Mouse (Mus musculus) kidney, embryonic 14.5 days (tissue): Measurements from ENCODE around the gene Dnajb4. TPM values are rescaled to one million over a fixed set of nuclear protein-coding genes. Genes with fewer than 3 reads are reported as not detected.

Experiments used
- ATAC-seq: fragments of 200-750 bp; cut with Nextera tagmentation; 2 replicates; pipeline ENCODE4 v1.8.0; 2017; ENCODE audit warnings: moderate number of reproducible peaks, mild to moderate bottlenecking, moderate TSS enrichment, moderate library complexity; ENCODE audit not compliant: low FRiP score, low TSS enrichment
- H3K27ac ChIP-seq: fragments of 300-500 bp; sonication (generic); 2 replicates; pipeline ENCODE4 v1.5.1; 2014; ENCODE audit warnings: low read depth, mild to moderate bottlenecking, low read length, moderate library complexity, mixed read lengths
- H3K27me3 ChIP-seq: fragments of 300-500 bp; sonication (generic); 2 replicates; pipeline ENCODE4 v1.6.1; 2014; ENCODE audit warnings: mild to moderate bottlenecking, low read length; ENCODE audit not compliant: control insufficient read depth, insufficient read depth
- H3K36me3 ChIP-seq: fragments of 300-500 bp; sonication (generic); 2 replicates; pipeline ENCODE4 v1.6.1; 2014; ENCODE audit warnings: low read length, mixed read lengths; ENCODE audit not compliant: control insufficient read depth, insufficient read depth
- H3K4me1 ChIP-seq: fragments of 300-500 bp; sonication (generic); 2 replicates; pipeline ENCODE4 v1.6.1; 2014; ENCODE audit warnings: low read length, mixed read lengths; ENCODE audit not compliant: control insufficient read depth, insufficient read depth
- H3K4me2 ChIP-seq: fragments of 300-500 bp; sonication (generic); replicated peaks from 2 replicates; pipeline ENCODE4 v1.6.1; 2014; ENCODE audit warnings: low read depth, mild to moderate bottlenecking, low read length
- H3K4me3 ChIP-seq: fragments of 300-500 bp; sonication (generic); 2 replicates; pipeline ENCODE4 v1.5.1; 2014; ENCODE audit warnings: mild to moderate bottlenecking, low read length
- H3K9ac ChIP-seq: fragments of 300-500 bp; sonication (generic); 2 replicates; pipeline ENCODE4 v1.6.1; 2014; ENCODE audit warnings: low read depth, mild to moderate bottlenecking, low read length, moderate library complexity
- H3K9me3 ChIP-seq: fragments of 300-500 bp; sonication (generic); 2 replicates; pipeline ENCODE4 v1.6.1; 2016; ENCODE audit warnings: low read length; ENCODE audit not compliant: control insufficient read depth
- WGBS: fragments of 180-500 bp; shearing (Covaris S2); extraction: QIAGEN DNeasy Blood & Tissue Kit; methylation state at CpG from one replicate; pipeline ENCODE4 v1.1.7; 2014; 5-methylcytosine and 5-hydroxymethylcytosine counted together
- polyA plus RNA-seq: library from polyadenylated mRNA; unstranded; fragments of >200 nt; fragmentation: Nextera tagmentation; extraction: Ambion mirVana; gene quantifications from 2 replicates; pipeline ENCODE4 v1.2.1, GENCODE M21; 2014

The Dnajb4 gene
- polyA plus RNA-seq, 1 experiment from 2014 or later: 26.2 TPM

- ATAC-seq: no peak
- Histone ChIP-seq H3K4me3 (no peak overlapping the region), H3K4me1 (no peaks in the 10 kb centered on the region), H3K4me2 (no peak overlapping the region), H3K27ac (no peak overlapping the region), H3K9ac (no peak overlapping the region), H3K27me3 (no peaks in the 10 kb centered on the region), H3K36me3 (no peaks in the 10 kb centered on the region), H3K9me3 (no peaks in the 10 kb centered on the region)
Measured at GRCm38 (mm10) chr3:152159321-152159720, 50.8 kb downstream of the Dnajb4 start.

GRCm38 (mm10) chr3:152158344-152159291 is 51.5 kb downstream of the Dnajb4 start:
- no peak overlapping the region for H3K27ac ChIP-seq
- 81% methylated on average over 10 of the region's 10 CpGs for WGBS

GRCm38 (mm10) chr3:152156816-152157496 is 53.1 kb downstream of the Dnajb4 start:
- ATAC-seq: peak; percentile 73; the same call in 1 of the 2 replicates
- WGBS: 48% methylated on average over 23 of the region's 23 CpGs
- peak overlapping the region; percentile 19; the same call in 1 of the 2 replicates for H3K4me2 ChIP-seq
- no peak overlapping the region for H3K4me3 ChIP-seq
- H3K9ac ChIP-seq: no peak overlapping the region
- H3K36me3 ChIP-seq: no peaks in the 10 kb centered on the region
- H3K27ac ChIP-seq: no peak overlapping the region
- H3K9me3 ChIP-seq: no peaks in the 10 kb centered on the region
- no peaks in the 10 kb centered on the region for H3K27me3 ChIP-seq
- H3K4me1 ChIP-seq: no peaks in the 10 kb centered on the region

More at GRCm38 (mm10) chr3:152158344-152159291, 51.5 kb downstream of the Dnajb4 start:
- Histone ChIP-seq H3K27me3 (no peaks in the 10 kb centered on the region), H3K9me3 (no peaks in the 10 kb centered on the region), H3K36me3 (no peaks in the 10 kb centered on the region), H3K4me3 (no peak overlapping the region), H3K4me2 (no peak overlapping the region), H3K4me1 (no peaks in the 10 kb centered on the region), H3K9ac (no peak overlapping the region)
- no peak for ATAC-seq

GRCm38 (mm10) chr3:152155296-152155948 is 54.7 kb downstream of the Dnajb4 start:
- H3K36me3 ChIP-seq: no peaks in the 10 kb centered on the region
- H3K4me2 ChIP-seq: no peak overlapping the region
- no peak overlapping the region for H3K4me3 ChIP-seq
- H3K9ac ChIP-seq: no peak overlapping the region
- H3K9me3 ChIP-seq: no peaks in the 10 kb centered on the region
- no peaks in the 10 kb centered on the region for H3K4me1 ChIP-seq
- no peaks in the 10 kb centered on the region for H3K27me3 ChIP-seq
- 62% methylated on average over 11 of the region's 11 CpGs for WGBS
- no peak for ATAC-seq
- no peak overlapping the region for H3K27ac ChIP-seq

GRCm38 (mm10) chr3:152154095-152154494 is 56.0 kb downstream of the Dnajb4 start:
- no peaks in the 10 kb centered on the region for H3K4me1 ChIP-seq
- no peak overlapping the region for H3K4me2 ChIP-seq
- WGBS: 88% methylated on average over 5 of the region's 5 CpGs
- H3K9ac ChIP-seq: no peak overlapping the region
- no peaks in the 10 kb centered on the region for H3K36me3 ChIP-seq
- H3K9me3 ChIP-seq: no peaks in the 10 kb centered on the region
- no peaks in the 10 kb centered on the region for H3K27me3 ChIP-seq
- ATAC-seq: no peak
- H3K4me3 ChIP-seq: no peak overlapping the region
- no peak overlapping the region for H3K27ac ChIP-seq

- H3K9me3 ChIP-seq: no peaks in the 10 kb centered on the region
- no peak overlapping the region for H3K4me3 ChIP-seq
- H3K36me3 ChIP-seq: no peaks in the 10 kb centered on the region
- 60% methylated on average over 2 of the region's 2 CpGs for WGBS
- H3K4me1 ChIP-seq: no peaks in the 10 kb centered on the region
- H3K27me3 ChIP-seq: no peaks in the 10 kb centered on the region
- H3K4me2 ChIP-seq: no peak overlapping the region
- no peak overlapping the region for H3K27ac ChIP-seq
- ATAC-seq: no peak
- no peak overlapping the region for H3K9ac ChIP-seq
Measured at GRCm38 (mm10) chr3:152153152-152153551, 57.0 kb downstream of the Dnajb4 start.

GRCm38 (mm10) chr3:152152483-152152804 is 57.7 kb downstream of the Dnajb4 start:
- H3K4me2 ChIP-seq: no peak overlapping the region
- H3K9me3 ChIP-seq: no peaks in the 10 kb centered on the region
- no peaks in the 10 kb centered on the region for H3K27me3 ChIP-seq
- H3K9ac ChIP-seq: no peak overlapping the region
- 94% methylated on average over 1 of the region's 1 CpGs for WGBS
- H3K4me3 ChIP-seq: no peak overlapping the region
- H3K27ac ChIP-seq: no peak overlapping the region
- H3K36me3 ChIP-seq: no peaks in the 10 kb centered on the region
- H3K4me1 ChIP-seq: no peaks in the 10 kb centered on the region
- no peak for ATAC-seq

- no peaks in the 10 kb centered on the region for H3K9me3 ChIP-seq
- no peaks in the 10 kb centered on the region for H3K36me3 ChIP-seq
- no peak overlapping the region for H3K27ac ChIP-seq
- H3K4me1 ChIP-seq: no peaks in the 10 kb centered on the region
- no peak overlapping the region for H3K9ac ChIP-seq
- H3K27me3 ChIP-seq: no peaks in the 10 kb centered on the region
- H3K4me2 ChIP-seq: peak overlapping the region; percentile 24; the same call in 1 of the 2 replicates
- H3K4me3 ChIP-seq: peak overlapping the region; percentile 11; the same call in 1 of the 2 replicates
- 60% methylated on average over 29 of the region's 29 CpGs for WGBS
- ATAC-seq: peak; percentile 47; the same call in 1 of the 2 replicates
Measured at GRCm38 (mm10) chr3:152151725-152152482, 58.2 kb downstream of the Dnajb4 start.
